Mouse (Mus musculus): ENCODE measurements around the gene Zc3h10. TPM values are rescaled to one million over a fixed set of nuclear protein-coding genes. Genes with fewer than 3 reads are reported as not detected.

The Zc3h10 gene
- polyA plus RNA-seq, 1 experiment, result 15.2 TPM

GRCm38 (mm10) chr10:128536266-128536940 is 11.2 kb downstream of the Zc3h10 start:
- Histone ChIP-seq H3K4me1 (ENCODE audit: control insufficient read depth, insufficient read depth, insufficient read length, low read length) (peaks cover 4% of the 10 kb centered on the region; the same call in 1 of the 2 replicates), H3K4me3 (ENCODE audit: low read depth, low read length) (no peak overlapping the region), H3K36me3 (ENCODE audit: control insufficient read depth, insufficient read depth, low read length) (no peaks in the 10 kb centered on the region), H3K27ac (ENCODE audit: insufficient read depth, low read depth, low read length) (peak overlapping the region; percentile 48), H3K27me3 (ENCODE audit: control insufficient read depth, insufficient read depth, low read length) (no peaks in the 10 kb centered on the region)
- WGBS, result 10% methylated on average over 18 of the region's 18 CpGs
- TF ChIP-seq CTCF (IDR thresholded peaks at IDR 0.05; ENCODE audit: extremely low read depth, insufficient read length, insufficient replicate concordance, low read depth, low read length), result peak; percentile 84; the same call in 1 of the 2 replicates
- no peak for TF ChIP-seq POLR2A (IDR thresholded peaks at IDR 0.05; ENCODE audit: low read depth, low read length)

GRCm38 (mm10) chr10:128535624-128536265 is 11.8 kb downstream of the Zc3h10 start:
- H3K27ac ChIP-seq (ENCODE audit: insufficient read depth, low read depth, low read length), result peak overlapping the region; percentile 48
- WGBS, result 68% methylated on average over 4 of the region's 4 CpGs
- no peak overlapping the region for H3K4me3 ChIP-seq (ENCODE audit: low read depth, low read length)

GRCm38 (mm10) chr10:128535206-128535605 is 12.4 kb downstream of the Zc3h10 start:
- Histone ChIP-seq H3K27ac (ENCODE audit: insufficient read depth, low read depth, low read length) (no peak overlapping the region), H3K4me3 (ENCODE audit: low read depth, low read length) (no peak overlapping the region), H3K36me3 (ENCODE audit: control insufficient read depth, insufficient read depth, low read length) (no peaks in the 10 kb centered on the region), H3K4me1 (ENCODE audit: control insufficient read depth, insufficient read depth, insufficient read length, low read length) (peaks cover 4% of the 10 kb centered on the region; the same call in 1 of the 2 replicates), H3K27me3 (ENCODE audit: control insufficient read depth, insufficient read depth, low read length) (no peaks in the 10 kb centered on the region)
- 70% methylated on average over 2 of the region's 2 CpGs for WGBS
- TF ChIP-seq CTCF (IDR thresholded peaks at IDR 0.05; ENCODE audit: extremely low read depth, insufficient read length, insufficient replicate concordance, low read depth, low read length) (no peak), POLR2A (IDR thresholded peaks at IDR 0.05; ENCODE audit: low read depth, low read length) (no peak)

More at GRCm38 (mm10) chr10:128535624-128536265, 11.8 kb downstream of the Zc3h10 start:
- no peak for TF ChIP-seq CTCF (IDR thresholded peaks at IDR 0.05; ENCODE audit: extremely low read depth, insufficient read length, insufficient replicate concordance, low read depth, low read length)
- Histone ChIP-seq H3K4me1 (ENCODE audit: control insufficient read depth, insufficient read depth, insufficient read length, low read length) (peaks cover 4% of the 10 kb centered on the region; the same call in 1 of the 2 replicates), H3K27me3 (ENCODE audit: control insufficient read depth, insufficient read depth, low read length) (no peaks in the 10 kb centered on the region), H3K36me3 (ENCODE audit: control insufficient read depth, insufficient read depth, low read length) (no peaks in the 10 kb centered on the region)

GRCm38 (mm10) chr10:128526366-128527356 is 20.9 kb downstream of the Zc3h10 start:
- Histone ChIP-seq H3K36me3 (ENCODE audit: control insufficient read depth, insufficient read depth, low read length) (no peaks in the 10 kb centered on the region), H3K27me3 (ENCODE audit: control insufficient read depth, insufficient read depth, low read length) (no peaks in the 10 kb centered on the region), H3K4me1 (ENCODE audit: control insufficient read depth, insufficient read depth, insufficient read length, low read length) (no peaks in the 10 kb centered on the region), H3K27ac (ENCODE audit: insufficient read depth, low read depth, low read length) (peak overlapping the region; percentile 51), H3K4me3 (ENCODE audit: low read depth, low read length) (peak overlapping the region; percentile 54)
- no peak for TF ChIP-seq POLR2A (IDR thresholded peaks at IDR 0.05; ENCODE audit: low read depth, low read length)
- no peak for TF ChIP-seq CTCF (IDR thresholded peaks at IDR 0.05; ENCODE audit: extremely low read depth, insufficient read length, insufficient replicate concordance, low read depth, low read length)
- 20% methylated on average over 28 of the region's 28 CpGs for WGBS

- Histone ChIP-seq H3K36me3 (ENCODE audit: control insufficient read depth, insufficient read depth, low read length) (peaks cover 5% of the 10 kb centered on the region; the same call in 1 of the 2 replicates), H3K4me3 (ENCODE audit: low read depth, low read length) (peak within 1 kb of the TSS; percentile 81), H3K4me1 (ENCODE audit: control insufficient read depth, insufficient read depth, insufficient read length, low read length) (no peaks in the 10 kb centered on the region), H3K27me3 (ENCODE audit: control insufficient read depth, insufficient read depth, low read length) (no peaks in the 10 kb centered on the region), H3K27ac (ENCODE audit: insufficient read depth, low read depth, low read length) (peak within 1 kb of the TSS; percentile 69)
- TF ChIP-seq POLR2A (IDR thresholded peaks at IDR 0.05; ENCODE audit: low read depth, low read length) (peak; percentile 63; the same call in 1 of the 2 replicates), CTCF (IDR thresholded peaks at IDR 0.05; ENCODE audit: extremely low read depth, insufficient read length, insufficient replicate concordance, low read depth, low read length) (0 out of 2 replicates have a peak, but pooled peaks have one; percentile 29)
- under 1% methylated on average over 37 of the region's 37 CpGs for WGBS
These were observed 21.8 kb downstream of the Zc3h10 start, which contains the start of gene Esyt1 for GRCm38 (mm10) chr10:128525671-128526308. Gene Esyt1 (minus strand): TSS chr10:128525871.

Measured in small intestine, adult 2 months (tissue).